Mouse (Mus musculus) spleen, adult 2 months (tissue): ENCODE results near the gene D930048N14Rik.

Experiments
- CTCF ChIP-seq: fragments of 200-500 bp; IDR thresholded peaks from 2 replicates; pipeline ENCODE4 v1.5.1; 2011; ENCODE audit warnings: mild to moderate bottlenecking, inconsistent platforms; ENCODE audit not compliant: insufficient read depth, insufficient read length, insufficient replicate concordance; ENCODE audit errors: extremely low read depth
- POLR2A ChIP-seq: fragments of 200-500 bp; IDR thresholded peaks from 2 replicates; pipeline ENCODE4 v1.6.1; 2011; ENCODE audit warnings: low read depth, low read length, inconsistent platforms

DNA sequence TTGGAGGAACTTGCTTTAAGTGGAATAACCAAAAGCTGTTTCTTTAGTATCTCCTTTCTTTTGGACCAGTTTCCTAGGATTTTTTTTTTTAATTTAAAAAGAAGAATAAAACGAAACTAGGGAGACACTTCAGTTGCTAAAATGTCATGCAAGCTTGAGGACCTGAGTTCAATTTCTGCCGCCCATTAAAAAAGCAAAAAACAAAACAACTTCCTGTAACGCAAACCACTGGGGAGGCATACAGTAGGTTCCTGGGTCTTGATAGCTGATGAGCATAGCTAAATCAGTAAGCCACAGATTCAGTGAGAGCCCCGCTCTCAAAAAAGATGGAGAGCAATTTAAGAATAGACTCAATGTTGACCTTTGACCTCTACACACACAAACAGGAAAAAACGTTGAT lies 12.3 kb upstream of the D930048N14Rik start:
- no peak for TF ChIP-seq POLR2A
- no peak for TF ChIP-seq CTCF
